Comparison of ENCODE assay signal across 31 mouse cellular contexts in the genomic region with DNA sequence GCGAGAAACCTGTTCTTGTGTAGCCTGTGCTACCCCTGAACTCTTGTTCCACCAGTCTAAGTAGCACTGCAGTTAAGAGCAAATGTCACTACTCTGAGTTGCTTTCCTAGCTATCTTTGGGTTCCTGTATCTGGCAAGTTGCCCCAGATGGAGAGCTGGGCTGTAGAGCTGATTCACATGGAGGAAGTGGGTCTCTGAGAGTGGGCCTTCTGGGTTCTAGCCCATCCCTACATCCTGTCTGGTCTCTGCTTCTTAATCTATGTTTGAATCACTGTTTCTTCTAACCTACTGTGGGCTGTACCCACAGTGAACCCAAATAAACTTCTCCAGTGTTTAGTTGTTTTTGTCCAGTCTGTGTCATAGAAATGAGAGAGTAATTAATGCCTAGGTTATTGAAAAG. TPM values are rescaled to one million over a fixed set of nuclear protein-coding genes. Genes with fewer than 3 reads are reported as not detected.
DNase-seq lines count a peak whose midpoint lies in the region; ATAC-seq lines count a peak whose summit lies in the region.
"Had no signal": no experiment of that assay in that cellular context is flagged by ENCODE, and none has a peak within 500 bp of the region (broad histone marks: within the 10 kb centered on the region; RNA-seq: fewer than 3 reads in every experiment).

No protein-coding gene starts in this region.

- DNase-seq in heart, postnatal 4 days, result peak; percentile 11
- DNase-seq in heart, adult 9 months (ENCODE audit: low spot score in 2 of 2), result no peak
- peak; percentile 19 for DNase-seq in A20 (ENCODE audit: low read depth, low spot score)
- DNase-seq in adrenal gland, postnatal 36 days, result no peak
- no peak for DNase-seq in ovary, postnatal 14 days (ENCODE audit: low spot score)
- DNase-seq: adrenal gland, postnatal 10 days; cerebellum, adult 11 months; gastrocnemius, postnatal 14 days; kidney, adult 8-10 months; layer of hippocampus, adult 9-11 months; midbrain, embryonic 14.5 days; right cerebral cortex, adult 18-20 months; spleen, adult 18-20 months; thymus, postnatal 25 days had no signal

- ATAC-seq in CD4-positive, CD25-positive, alpha-beta regulatory T cell, adult 4 months, result peak; percentile 60
- ATAC-seq in common myeloid progenitor, adult 5-6 weeks (replicated peaks; ENCODE audit: low read depth, poor library complexity, severe bottlenecking), result 0 out of 2 replicates have a peak, but pooled peaks have one; percentile 42
- ATAC-seq: forebrain, embryonic 13.5 days; hindbrain, postnatal 0 days; intestine, embryonic 16.5 days had no signal

RNA-seq across cellular contexts. Expression of gene Zc3h13, which starts 16.9 kb away (rescaled TPM):
- 10 to 100 TPM; 27.3 to 29.4 TPM for total RNA-seq in heart, postnatal 4 days (2021)
- 10 to 100 TPM; 21.7 to 23.9 TPM for polyA plus RNA-seq in CD4-positive, CD25-positive, alpha-beta regulatory T cell, adult 4 months (2017; shearing (Covaris generic))
- 38.4 and 38.6 TPM in 2 replicates for total RNA-seq in common myeloid progenitor, adult 5-6 weeks (2017)
- total RNA-seq in adrenal gland, postnatal 36 days (2021), result 10 to 100 TPM; 30.5 to 34.0 TPM

RNA-seq across cellular contexts. Expression of gene Cpb2, which starts 59.0 kb away (rescaled TPM):
- not detected for total RNA-seq in heart, postnatal 4 days (2021)
- polyA plus RNA-seq in CD4-positive, CD25-positive, alpha-beta regulatory T cell, adult 4 months (2017; shearing (Covaris generic)), result not detected
- not detected in 2 replicates for total RNA-seq in common myeloid progenitor, adult 5-6 weeks (2017)
- not detected for total RNA-seq in adrenal gland, postnatal 36 days (2021)
- total RNA-seq: gastrocnemius, postnatal 14 days; heart, adult 18-20 months; heart, postnatal 25 days; hindbrain, postnatal 0 days; left cerebral cortex, postnatal 10 days; neutrophil, adult 5-6 weeks had no signal
- polyA plus RNA-seq: C2C12; embryonic facial prominence, embryonic 11.5 days; heart, embryonic 14.5 days; hindbrain, embryonic 12.5 days; hindbrain, postnatal 0 days; large intestine, adult 2 months; limb, embryonic 12.5 days; lung, embryonic 15.5 days; macrophage; midbrain, embryonic 14.5 days had no signal

Comparison
In these comparisons a context has a peak if more than half of its experiments do, and no peak if none do; other contexts are left out.
1. DNase-seq: peak in heart, postnatal 4 days (single experiment) and A20 (single experiment); none in heart, adult 9 months (0 of 2), adrenal gland, postnatal 36 days (0 of 2) and ovary, postnatal 14 days (single experiment).